Mouse (Mus musculus) liver, embryonic 15.5 days (tissue): ENCODE data around the gene Spo11. TPM values are rescaled to one million over a fixed set of nuclear protein-coding genes. Genes with fewer than 3 reads are reported as not detected.

ENCODE experiments used
- polyA plus RNA-seq: library from polyadenylated mRNA; unstranded; fragments of >200 nt; fragmentation: Nextera tagmentation; extraction: Ambion mirVana; gene quantifications from 2 replicates; pipeline ENCODE4 v1.2.1, GENCODE M21; 2015

Gene Spo11
- polyA plus RNA-seq, 1 experiment from 2014 or later: not detected

Other genes starting within 250 kb of the Spo11 start
- gene Bmp7, start 37.4 kb upstream of the Spo11 start, polyA plus RNA-seq: 1.6 and 2.2 TPM in 2 replicates
- gene Rae1, start 22.4 kb downstream of the Spo11 start, polyA plus RNA-seq: 64.0 and 64.7 TPM in 2 replicates
- 315 and 352 TPM in 2 replicates for gene Rbm38, start 42.8 kb downstream of the Spo11 start, polyA plus RNA-seq
- 0.03 and 0.07 TPM in 2 replicates for gene Ctcfl, start 141.8 kb downstream of the Spo11 start, polyA plus RNA-seq
- gene Pck1, start 175.3 kb downstream of the Spo11 start, polyA plus RNA-seq: 0.54 and 0.66 TPM in 2 replicates
- gene Zbp1, start 241.2 kb downstream of the Spo11 start, polyA plus RNA-seq: 0.84 and 0.86 TPM in 2 replicates